Mouse (Mus musculus) heart, embryonic 16.5 days (tissue): ENCODE data around the gene Plppr1. TPM values are rescaled to one million over a fixed set of nuclear protein-coding genes. Genes with fewer than 3 reads are reported as not detected.
"Not testable (repeated sequence)": the region's sequence is repeated elsewhere in the genome, so short reads cannot be mapped to it uniquely, and the experiment has no call there.

Source experiments
- ATAC-seq: fragments of 200-750 bp; cut with Nextera tagmentation; replicated peaks from 2 replicates; pipeline ENCODE4 v1.8.0; 2017; ENCODE audit warnings: moderate number of reproducible peaks; ENCODE audit not compliant: insufficient read depth, low FRiP score; ENCODE audit errors: extremely low read depth
- H3K27ac ChIP-seq: fragments of 300-500 bp; sonication (generic); 2 replicates; pipeline ENCODE4 v1.5.1; 2014; ENCODE audit warnings: mild to moderate bottlenecking, low read length, control low read depth, moderate library complexity
- H3K27me3 ChIP-seq: fragments of 300-500 bp; sonication (generic); 2 replicates; pipeline ENCODE4 v1.6.1; 2014; ENCODE audit warnings: low read length, mixed read lengths; ENCODE audit not compliant: control insufficient read depth, insufficient read depth
- H3K36me3 ChIP-seq: fragments of 300-500 bp; sonication (generic); 2 replicates; pipeline ENCODE4 v1.6.1; 2014; ENCODE audit not compliant: control insufficient read depth, insufficient read depth
- H3K4me1 ChIP-seq: fragments of 300-500 bp; sonication (generic); 2 replicates; pipeline ENCODE4 v1.6.1; 2014; ENCODE audit warnings: low read length, mixed read lengths; ENCODE audit not compliant: control insufficient read depth, insufficient read depth
- H3K4me2 ChIP-seq: fragments of 300-500 bp; sonication (generic); 2 replicates; pipeline ENCODE4 v1.6.1; 2014; ENCODE audit warnings: low read depth, mild to moderate bottlenecking, control low read depth, low read length
- H3K4me3 ChIP-seq: fragments of 300-500 bp; sonication (generic); 2 replicates; pipeline ENCODE4 v1.5.1; 2014; ENCODE audit warnings: mild to moderate bottlenecking, control low read depth, low read length
- H3K9ac ChIP-seq: fragments of 300-500 bp; sonication (generic); 2 replicates; pipeline ENCODE4 v1.6.1; 2014; ENCODE audit warnings: low read length, control low read depth
- H3K9me3 ChIP-seq: fragments of 300-500 bp; sonication (generic); replicated peaks from 2 replicates; pipeline ENCODE4 v1.6.1; 2016; ENCODE audit warnings: low read length; ENCODE audit not compliant: control insufficient read depth
- WGBS: fragments of 180-500 bp; shearing (Covaris S2); extraction: QIAGEN DNeasy Blood & Tissue Kit; methylation state at CpG from one replicate; pipeline ENCODE4 v1.1.7; 2014; 5-methylcytosine and 5-hydroxymethylcytosine counted together
- polyA plus RNA-seq: library from polyadenylated mRNA; unstranded; fragments of >200 nt; fragmentation: Nextera tagmentation; extraction: Ambion mirVana; gene quantifications from 2 replicates; pipeline ENCODE4 v1.2.1, GENCODE M21; 2015

Plppr1 gene
- polyA plus RNA-seq, 1 experiment from 2014 or later, result 5.4 TPM

- H3K4me2 ChIP-seq, H3K36me3 ChIP-seq, H3K4me1 ChIP-seq, H3K27me3 ChIP-seq, H3K9me3 ChIP-seq, ATAC-seq, H3K4me3 ChIP-seq, H3K27ac ChIP-seq, H3K9ac ChIP-seq: not testable (repeated sequence)
- 55% methylated on average over 1 of the region's 1 CpGs for WGBS
Measured at GRCm38 (mm10) chr4:49348001-49348400, 288.9 kb downstream of the Plppr1 start.

- Histone ChIP-seq H3K9me3 (no peaks in the 10 kb centered on the region), H3K27ac (no peak overlapping the region), H3K4me2 (no peak overlapping the region), H3K27me3 (no peaks in the 10 kb centered on the region), H3K36me3 (no peaks in the 10 kb centered on the region), H3K4me1 (no peaks in the 10 kb centered on the region), H3K9ac (no peak overlapping the region), H3K4me3 (no peak overlapping the region)
- ATAC-seq, result no peak
- WGBS, result 77% methylated on average over 2 of the region's 2 CpGs
Measured at GRCm38 (mm10) chr4:49348677-49349076, 289.6 kb downstream of the Plppr1 start.

- no peaks in the 10 kb centered on the region for H3K4me1 ChIP-seq
- H3K9me3 ChIP-seq, result no peaks in the 10 kb centered on the region
- 79% methylated on average over 4 of the region's 4 CpGs for WGBS
- H3K27ac ChIP-seq, result no peak overlapping the region
- H3K36me3 ChIP-seq, result no peaks in the 10 kb centered on the region
- no peak overlapping the region for H3K9ac ChIP-seq
- H3K4me2 ChIP-seq, result no peak overlapping the region
- no peak overlapping the region for H3K4me3 ChIP-seq
- H3K27me3 ChIP-seq, result no peaks in the 10 kb centered on the region
- ATAC-seq, result no peak
Measured at GRCm38 (mm10) chr4:49350470-49350869, 291.4 kb downstream of the Plppr1 start.

- no peaks in the 10 kb centered on the region for H3K4me1 ChIP-seq
- ATAC-seq, result no peak
- H3K9ac ChIP-seq, result no peak overlapping the region
- H3K36me3 ChIP-seq, result no peaks in the 10 kb centered on the region
- H3K27me3 ChIP-seq, result no peaks in the 10 kb centered on the region
- H3K27ac ChIP-seq, result no peak overlapping the region
- H3K4me2 ChIP-seq, result no peak overlapping the region
- WGBS, result 63% methylated on average over 2 of the region's 2 CpGs
- no peak overlapping the region for H3K4me3 ChIP-seq
- no peaks in the 10 kb centered on the region for H3K9me3 ChIP-seq
Measured at GRCm38 (mm10) chr4:49357097-49357496, 298.0 kb downstream of the Plppr1 start.

GRCm38 (mm10) chr4:49368046-49368445 is 309.0 kb downstream of the Plppr1 start:
- not testable (repeated sequence) for H3K27ac ChIP-seq, H3K4me2 ChIP-seq, H3K36me3 ChIP-seq, H3K27me3 ChIP-seq, H3K4me1 ChIP-seq, H3K4me3 ChIP-seq, ATAC-seq, H3K9ac ChIP-seq
- 77% methylated on average over 3 of the region's 3 CpGs for WGBS
- peaks cover 11% of the 10 kb centered on the region for H3K9me3 ChIP-seq

- H3K36me3 ChIP-seq, H3K4me1 ChIP-seq, H3K4me3 ChIP-seq, H3K4me2 ChIP-seq, H3K9ac ChIP-seq, ATAC-seq, H3K27me3 ChIP-seq, H3K27ac ChIP-seq, H3K9me3 ChIP-seq: not testable (repeated sequence)
- WGBS, result 41% methylated on average over 1 of the region's 2 CpGs
Measured at GRCm38 (mm10) chr4:49383576-49384318, 324.7 kb downstream of the Plppr1 start.

GRCm38 (mm10) chr4:49386873-49387272 is 327.8 kb downstream of the Plppr1 start:
- Histone ChIP-seq H3K27ac (no peak overlapping the region), H3K4me1 (no peaks in the 10 kb centered on the region), H3K36me3 (no peaks in the 10 kb centered on the region), H3K27me3 (no peaks in the 10 kb centered on the region), H3K9me3 (no peaks in the 10 kb centered on the region), H3K4me3 (no peak overlapping the region), H3K4me2 (no peak overlapping the region), H3K9ac (no peak overlapping the region)
- WGBS, result 36% methylated on average over 2 of the region's 2 CpGs
- no peak for ATAC-seq
